Mouse (Mus musculus) left cerebral cortex, adult 8-10 months (tissue): Measurements from ENCODE around the gene Sult3a1. TPM values are rescaled to one million over a fixed set of nuclear protein-coding genes. Genes with fewer than 3 reads are reported as not detected.
"Not testable (repeated sequence)": the region's sequence is repeated elsewhere in the genome, so short reads cannot be mapped to it uniquely, and the experiment has no call there.

Source experiments
- DNase-seq, 2 experiments: peaks; one replicate each; pipeline ENCODE4 v3.0.0; 2022; ENCODE audit warnings: low spot score in 2 of 2
- total RNA-seq, 4 experiments: library from RNA; stranded (reverse); gene quantifications; 2 replicates each; pipeline ENCODE4 v1.2.4; 2022

Gene Sult3a1
- not detected for total RNA-seq

GRCm38 (mm10) chr10:33857421-33857820 lies at the start of gene Sult3a1:
TSS of gene Sult3a1 (plus strand) at chr10:33857721.
- DNase-seq, result no peak

- no peak for DNase-seq
Measured at GRCm38 (mm10) chr10:33811807-33812206, 45.7 kb upstream of the Sult3a1 start.

- DNase-seq, result no peak
Measured at GRCm38 (mm10) chr10:33814266-33814665, 43.3 kb upstream of the Sult3a1 start.

GRCm38 (mm10) chr10:33816923-33817322 lies 40.6 kb upstream of the Sult3a1 start:
- no peak for DNase-seq

- DNase-seq, result no peak
Measured at GRCm38 (mm10) chr10:33820892-33821291, 36.6 kb upstream of the Sult3a1 start.

- no peak for DNase-seq
Measured at GRCm38 (mm10) chr10:33865994-33866393, 8.5 kb downstream of the Sult3a1 start.

- no peak for DNase-seq
Measured at GRCm38 (mm10) chr10:33870441-33870840, 12.9 kb downstream of the Sult3a1 start.

GRCm38 (mm10) chr10:33872672-33873398 lies 15.3 kb downstream of the Sult3a1 start:
- no peak for DNase-seq

- not testable (repeated sequence) for DNase-seq
Measured at GRCm38 (mm10) chr10:33882411-33882810, 24.9 kb downstream of the Sult3a1 start.

- DNase-seq, result not testable (repeated sequence)
Measured at GRCm38 (mm10) chr10:33901520-33901919, 44.0 kb downstream of the Sult3a1 start.

GRCm38 (mm10) chr10:33904530-33905481 lies 47.3 kb downstream of the Sult3a1 start, which contains the start of gene Rsph4a:
TSS of gene Rsph4a (plus strand) at chr10:33905111.
- peak; percentile 26 to 48 for DNase-seq

GRCm38 (mm10) chr10:33905489-33905888 lies 48.0 kb downstream of the Sult3a1 start:
- DNase-seq, result peak in 1 of 2 experiments; percentile 1

Other genes starting within 250 kb of the Sult3a1 start
- 10 to 100 TPM; 53.9 to 70.7 (median 57.5) TPM for gene Clvs2, start 233.0 kb upstream of the Sult3a1 start, total RNA-seq
- gene Sult3a2, start 71.0 kb upstream of the Sult3a1 start, total RNA-seq, result 1 to 10 TPM; 1.4 to 2.0 (median 1.8) TPM
- 1 to 10 TPM; 3.2 to 3.8 (median 3.4) TPM for gene Rsph4a, start 47.4 kb downstream of the Sult3a1 start, total RNA-seq
- gene Zup1, start 93.5 kb downstream of the Sult3a1 start, total RNA-seq, result 10 to 100 TPM; 13.9 to 21.0 (median 15.0) TPM
- 100 to 1,000 TPM in 3 of 4 experiments, 10 to 100 TPM in 1; 98.4 to 105 (median 102) TPM for gene Rwdd1, start 161.9 kb downstream of the Sult3a1 start, total RNA-seq
- under 1 TPM in 3 of 4 experiments, not detected in 1; 0.34 to 0.71 (median 0.53) TPM for gene Trappc3l, start 179.9 kb downstream of the Sult3a1 start, total RNA-seq
- gene Calhm4, start 186.6 kb downstream of the Sult3a1 start, total RNA-seq, result not detected
- 1 to 10 TPM; 1.8 to 2.8 (median 2.2) TPM for gene Calhm5, start 238.8 kb downstream of the Sult3a1 start, total RNA-seq